Mouse (Mus musculus): ENCODE data around the gene Tmem106c. TPM values are rescaled to one million over a fixed set of nuclear protein-coding genes. Genes with fewer than 3 reads are reported as not detected.

Tmem106c gene
- polyA plus RNA-seq, 1 experiment from 2014 or later = 52.5 TPM

- Histone ChIP-seq H3K27me3 (ENCODE audit: control insufficient read depth, insufficient read depth, low read depth, low read length) (no peaks in the 10 kb centered on the region), H3K9ac (ENCODE audit: low read depth, low read length) (0 out of 2 replicates have a peak overlapping the region, but pooled peaks have one; percentile 5), H3K27ac (ENCODE audit: low read length) (peak overlapping the region; percentile 59), H3K4me1 (ENCODE audit: control insufficient read depth, insufficient read depth, low read length) (peaks cover 40% of the 10 kb centered on the region), H3K36me3 (ENCODE audit: control insufficient read depth, insufficient read depth, low read length) (no peaks in the 10 kb centered on the region), H3K9me3 (replicated peaks; ENCODE audit: control insufficient read depth, low read length, poor library complexity, severe bottlenecking) (no peaks in the 10 kb centered on the region; the same call in 1 of the 2 replicates), H3K4me2 (ENCODE audit: low read length) (peak overlapping the region; percentile 38), H3K4me3 (ENCODE audit: low read depth, low read length) (no peak overlapping the region)
- 0% methylated on average over 6 of the region's 6 CpGs for WGBS
- ATAC-seq = no peak; the same call in 1 of the 2 replicates
Observed at GRCm38 (mm10) chr15:97990124-97990523, 26.1 kb downstream of the Tmem106c start.

GRCm38 (mm10) chr15:97990721-97991120 is 26.7 kb downstream of the Tmem106c start:
- H3K27ac ChIP-seq (ENCODE audit: low read length) = peak overlapping the region; percentile 59
- ATAC-seq = no peak
- peaks cover 40% of the 10 kb centered on the region for H3K4me1 ChIP-seq (ENCODE audit: control insufficient read depth, insufficient read depth, low read length)
- H3K27me3 ChIP-seq (ENCODE audit: control insufficient read depth, insufficient read depth, low read depth, low read length) = no peaks in the 10 kb centered on the region
- no peaks in the 10 kb centered on the region; the same call in 1 of the 2 replicates for H3K9me3 ChIP-seq (replicated peaks; ENCODE audit: control insufficient read depth, low read length, poor library complexity, severe bottlenecking)
- H3K36me3 ChIP-seq (ENCODE audit: control insufficient read depth, insufficient read depth, low read length) = no peaks in the 10 kb centered on the region
- WGBS = 9% methylated on average over 4 of the region's 4 CpGs
- no peak overlapping the region for H3K4me3 ChIP-seq (ENCODE audit: low read depth, low read length)
- no peak overlapping the region for H3K9ac ChIP-seq (ENCODE audit: low read depth, low read length)
- peak overlapping the region; percentile 38; the same call in 1 of the 2 replicates for H3K4me2 ChIP-seq (ENCODE audit: low read length)

DNA sequence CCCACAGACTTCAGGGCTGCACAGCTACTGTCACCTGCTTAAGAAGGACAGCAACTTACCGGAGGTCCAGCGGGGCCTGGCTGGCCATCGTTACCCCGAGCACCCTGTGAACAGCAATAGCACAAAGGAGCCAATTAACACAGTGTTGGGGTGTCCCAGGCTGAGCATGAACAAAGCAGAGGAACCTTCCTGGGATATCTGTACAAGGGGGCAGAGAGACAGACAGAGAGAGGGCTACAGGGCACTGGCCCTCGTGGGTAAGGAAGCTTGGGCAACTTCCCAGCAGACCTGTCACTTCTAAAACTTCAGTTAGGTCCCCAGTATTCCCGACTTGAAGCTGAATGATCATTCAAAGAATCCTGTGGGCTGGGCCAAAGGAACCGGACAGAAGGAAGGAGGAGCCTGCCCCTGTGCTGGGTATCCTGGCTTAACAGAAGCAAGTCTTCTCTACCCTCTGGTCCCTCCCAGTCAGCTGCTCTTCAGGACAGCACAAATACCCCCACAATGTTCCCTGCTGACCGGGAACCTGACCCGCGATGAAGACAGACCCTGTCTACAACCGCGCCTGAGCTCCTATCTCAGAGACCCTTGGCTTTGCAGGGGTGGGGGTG is 27.4 kb downstream of the Tmem106c start:
- H3K36me3 ChIP-seq (ENCODE audit: control insufficient read depth, insufficient read depth, low read length) = no peaks in the 10 kb centered on the region
- H3K27me3 ChIP-seq (ENCODE audit: control insufficient read depth, insufficient read depth, low read depth, low read length) = no peaks in the 10 kb centered on the region
- H3K4me2 ChIP-seq (ENCODE audit: low read length) = no peak overlapping the region
- H3K4me3 ChIP-seq (ENCODE audit: low read depth, low read length) = no peak overlapping the region
- H3K27ac ChIP-seq (ENCODE audit: low read length) = no peak overlapping the region
- H3K9ac ChIP-seq (ENCODE audit: low read depth, low read length) = no peak overlapping the region
- H3K9me3 ChIP-seq (replicated peaks; ENCODE audit: control insufficient read depth, low read length, poor library complexity, severe bottlenecking) = no peaks in the 10 kb centered on the region
- 9% methylated on average over 12 of the region's 12 CpGs for WGBS
- no peak for ATAC-seq
- H3K4me1 ChIP-seq (ENCODE audit: control insufficient read depth, insufficient read depth, low read length) = peaks cover 40% of the 10 kb centered on the region

DNA sequence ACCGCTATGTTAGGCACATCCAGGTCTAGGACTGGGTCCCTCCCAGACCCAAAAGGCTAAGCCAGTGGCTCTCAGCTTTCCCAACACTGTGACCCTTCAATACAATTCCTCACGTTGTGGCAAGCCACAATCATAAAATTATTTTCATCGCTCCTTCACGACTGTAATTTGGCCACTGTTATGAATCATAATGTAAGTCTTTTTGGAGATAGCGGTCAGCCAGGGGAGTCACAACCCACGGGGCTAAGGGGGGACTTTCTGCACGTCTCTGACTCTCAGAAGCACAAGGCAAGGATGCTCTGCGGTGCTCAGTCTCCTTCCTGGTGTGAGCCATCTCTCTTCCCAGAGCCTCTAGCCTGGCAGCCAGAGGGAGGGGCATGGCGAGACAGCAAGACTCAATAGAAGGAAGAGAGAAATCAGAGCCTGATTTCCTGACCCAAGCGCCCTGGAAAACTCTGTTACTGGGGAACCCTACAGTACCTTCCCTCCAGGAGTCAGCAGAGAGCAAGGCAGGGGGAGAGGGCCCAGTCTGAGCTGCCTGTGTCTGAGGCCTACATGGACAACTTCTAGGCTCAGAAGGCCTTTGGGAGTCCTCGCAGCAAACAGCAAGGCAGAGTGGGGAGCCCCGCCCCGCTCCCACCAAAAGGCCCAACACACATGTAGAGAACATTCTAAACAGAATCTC is 28.2 kb downstream of the Tmem106c start:
- peak; percentile 30; the same call in 1 of the 2 replicates for ATAC-seq
- no peaks in the 10 kb centered on the region for H3K9me3 ChIP-seq (replicated peaks; ENCODE audit: control insufficient read depth, low read length, poor library complexity, severe bottlenecking)
- 27% methylated on average over 13 of the region's 13 CpGs for WGBS
- H3K36me3 ChIP-seq (ENCODE audit: control insufficient read depth, insufficient read depth, low read length) = no peaks in the 10 kb centered on the region
- peaks cover 40% of the 10 kb centered on the region for H3K4me1 ChIP-seq (ENCODE audit: control insufficient read depth, insufficient read depth, low read length)
- H3K27me3 ChIP-seq (ENCODE audit: control insufficient read depth, insufficient read depth, low read depth, low read length) = no peaks in the 10 kb centered on the region
- peak overlapping the region; percentile 79 for H3K27ac ChIP-seq (ENCODE audit: low read length)
- peak overlapping the region; percentile 31; the same call in 1 of the 2 replicates for H3K4me3 ChIP-seq (ENCODE audit: low read depth, low read length)
- peak overlapping the region; percentile 55 for H3K9ac ChIP-seq (ENCODE audit: low read depth, low read length)
- peak overlapping the region; percentile 60 for H3K4me2 ChIP-seq (ENCODE audit: low read length)

DNA sequence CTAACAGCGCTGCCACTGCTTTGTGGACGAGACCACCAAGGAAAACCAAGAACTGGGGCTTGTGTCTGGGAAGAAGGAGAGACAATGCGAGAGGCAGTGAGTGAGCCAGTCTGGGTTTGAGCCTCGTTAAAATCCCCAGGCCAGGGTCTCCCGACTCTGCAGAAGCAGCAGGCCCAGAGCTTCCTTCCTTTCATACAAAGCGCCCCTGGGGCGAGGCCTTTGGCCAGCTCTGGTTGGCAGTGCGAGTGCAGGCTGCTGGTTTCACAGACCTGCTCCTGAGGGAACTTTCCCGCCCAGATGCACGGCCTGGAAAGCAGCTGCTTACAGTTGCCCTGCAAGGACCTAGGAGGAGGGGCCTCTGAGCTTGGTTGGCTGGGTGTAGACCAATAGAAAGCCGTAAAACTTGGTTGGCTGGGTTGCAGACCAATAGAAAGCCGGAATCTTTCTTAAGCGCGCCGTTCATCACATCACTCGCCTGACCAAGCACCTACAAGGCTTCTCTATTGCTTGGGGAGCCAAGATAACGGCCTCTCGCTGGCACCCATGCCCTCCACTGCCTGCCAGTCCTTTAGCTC is 28.8 kb downstream of the Tmem106c start:
- H3K27ac ChIP-seq (ENCODE audit: low read length) = peak overlapping the region; percentile 79
- H3K27me3 ChIP-seq (ENCODE audit: control insufficient read depth, insufficient read depth, low read depth, low read length) = no peaks in the 10 kb centered on the region
- H3K9ac ChIP-seq (ENCODE audit: low read depth, low read length) = peak overlapping the region; percentile 55
- 3% methylated on average over 18 of the region's 18 CpGs for WGBS
- no peaks in the 10 kb centered on the region for H3K36me3 ChIP-seq (ENCODE audit: control insufficient read depth, insufficient read depth, low read length)
- H3K4me1 ChIP-seq (ENCODE audit: control insufficient read depth, insufficient read depth, low read length) = peaks cover 40% of the 10 kb centered on the region
- ATAC-seq = peak; percentile 96
- H3K4me3 ChIP-seq (ENCODE audit: low read depth, low read length) = peak overlapping the region; percentile 35
- peak overlapping the region; percentile 60 for H3K4me2 ChIP-seq (ENCODE audit: low read length)
- no peaks in the 10 kb centered on the region for H3K9me3 ChIP-seq (replicated peaks; ENCODE audit: control insufficient read depth, low read length, poor library complexity, severe bottlenecking)

DNA sequence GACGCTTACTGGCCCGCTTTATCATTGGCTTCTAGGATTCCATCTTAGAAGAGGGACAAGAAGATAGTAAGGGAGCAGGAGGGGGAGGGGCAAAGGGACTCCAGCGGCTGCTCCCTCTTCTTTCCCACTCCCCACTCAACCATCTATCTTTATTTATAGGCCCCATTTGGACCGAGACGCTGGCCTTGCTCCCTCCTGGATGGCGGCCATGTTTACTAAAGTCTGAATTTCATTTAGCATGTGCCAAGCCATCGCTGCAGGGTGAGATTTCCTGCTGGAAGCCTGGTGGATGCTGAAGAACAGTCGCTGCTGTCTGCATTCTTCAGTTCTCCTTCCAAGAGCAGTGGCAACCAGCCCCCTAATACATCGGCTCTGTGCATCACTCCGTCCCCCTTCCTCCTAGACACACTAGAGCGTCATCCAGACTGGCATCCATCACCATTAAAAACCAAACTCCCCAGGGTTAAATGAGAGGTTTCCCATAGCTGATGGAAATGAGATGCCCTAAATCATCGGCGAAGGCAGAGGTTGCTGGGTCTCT is 32.8 kb downstream of the Tmem106c start:
- H3K4me3 ChIP-seq (ENCODE audit: low read depth, low read length) = no peak overlapping the region
- H3K27ac ChIP-seq (ENCODE audit: low read length) = no peak overlapping the region
- 69% methylated on average over 13 of the region's 13 CpGs for WGBS
- no peaks in the 10 kb centered on the region for H3K9me3 ChIP-seq (replicated peaks; ENCODE audit: control insufficient read depth, low read length, poor library complexity, severe bottlenecking)
- H3K36me3 ChIP-seq (ENCODE audit: control insufficient read depth, insufficient read depth, low read length) = no peaks in the 10 kb centered on the region
- no peak for ATAC-seq
- H3K4me1 ChIP-seq (ENCODE audit: control insufficient read depth, insufficient read depth, low read length) = peaks cover 34% of the 10 kb centered on the region
- no peaks in the 10 kb centered on the region; the same call in 1 of the 2 replicates for H3K27me3 ChIP-seq (ENCODE audit: control insufficient read depth, insufficient read depth, low read depth, low read length)
- no peak overlapping the region for H3K4me2 ChIP-seq (ENCODE audit: low read length)
- no peak overlapping the region for H3K9ac ChIP-seq (ENCODE audit: low read depth, low read length)

DNA sequence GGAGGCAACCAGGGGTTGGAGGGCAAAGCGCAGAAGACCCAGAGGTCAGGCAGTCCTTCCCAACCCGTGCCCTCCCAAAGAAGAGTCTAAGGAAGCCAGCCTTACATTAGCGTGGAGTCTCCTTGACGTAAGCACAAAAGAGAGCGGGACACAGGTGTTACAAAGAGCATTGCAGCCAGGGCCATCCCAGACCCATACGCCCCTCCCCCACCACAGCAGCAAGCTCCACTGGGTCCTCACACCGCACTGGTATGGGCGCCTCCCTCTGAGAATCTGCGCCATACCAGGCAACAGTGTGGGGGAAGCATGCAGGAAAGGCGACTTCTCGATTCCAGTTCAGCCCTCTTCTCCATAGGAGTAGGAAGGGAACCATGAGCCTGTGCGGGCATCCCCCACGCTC is 35.5 kb downstream of the Tmem106c start:
- Histone ChIP-seq H3K4me2 (ENCODE audit: low read length) (no peak overlapping the region), H3K9me3 (replicated peaks; ENCODE audit: control insufficient read depth, low read length, poor library complexity, severe bottlenecking) (no peaks in the 10 kb centered on the region), H3K4me3 (ENCODE audit: low read depth, low read length) (no peak overlapping the region), H3K4me1 (ENCODE audit: control insufficient read depth, insufficient read depth, low read length) (peaks cover 45% of the 10 kb centered on the region), H3K36me3 (ENCODE audit: control insufficient read depth, insufficient read depth, low read length) (no peaks in the 10 kb centered on the region), H3K27me3 (ENCODE audit: control insufficient read depth, insufficient read depth, low read depth, low read length) (peaks cover 7% of the 10 kb centered on the region), H3K27ac (ENCODE audit: low read length) (no peak overlapping the region), H3K9ac (ENCODE audit: low read depth, low read length) (no peak overlapping the region)
- ATAC-seq = no peak
- 46% methylated on average over 13 of the region's 13 CpGs for WGBS

DNA sequence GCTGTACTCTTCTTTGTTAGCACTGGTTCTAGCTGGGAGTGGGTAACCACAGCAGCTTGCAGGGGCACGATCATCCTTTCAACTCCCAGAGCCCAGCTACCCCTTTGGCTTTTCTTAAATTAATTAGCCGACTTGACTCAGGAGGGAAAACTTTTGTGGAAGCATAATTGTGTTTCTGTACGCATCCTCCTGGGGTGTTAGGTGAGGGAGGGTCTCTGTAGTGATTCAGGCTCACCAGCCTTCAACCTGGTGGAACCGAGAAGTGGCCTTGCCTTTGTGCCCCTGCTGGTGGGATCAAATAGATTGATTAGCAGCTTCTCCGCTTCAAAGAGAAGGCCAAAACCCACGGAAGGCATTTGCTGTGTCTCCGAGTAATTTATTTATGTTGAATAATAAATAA is 36.0 kb downstream of the Tmem106c start:
- peaks cover 49% of the 10 kb centered on the region for H3K4me1 ChIP-seq (ENCODE audit: control insufficient read depth, insufficient read depth, low read length)
- peaks cover 8% of the 10 kb centered on the region for H3K27me3 ChIP-seq (ENCODE audit: control insufficient read depth, insufficient read depth, low read depth, low read length)
- H3K4me2 ChIP-seq (ENCODE audit: low read length) = no peak overlapping the region

More for the DNA sequence above, 36.0 kb downstream of the Tmem106c start:
- no peak overlapping the region for H3K4me3 ChIP-seq (ENCODE audit: low read depth, low read length)
- H3K36me3 ChIP-seq (ENCODE audit: control insufficient read depth, insufficient read depth, low read length) = no peaks in the 10 kb centered on the region
- no peak overlapping the region for H3K27ac ChIP-seq (ENCODE audit: low read length)
- ATAC-seq = no peak
- 16% methylated on average over 7 of the region's 7 CpGs for WGBS
- no peak overlapping the region for H3K9ac ChIP-seq (ENCODE audit: low read depth, low read length)
- no peaks in the 10 kb centered on the region for H3K9me3 ChIP-seq (replicated peaks; ENCODE audit: control insufficient read depth, low read length, poor library complexity, severe bottlenecking)
